Mouse (Mus musculus) spleen, adult 2 months (tissue): ENCODE measurements around the gene Hydin.

Experiments
- CTCF ChIP-seq: fragments of 200-500 bp; IDR thresholded peaks from 2 replicates; pipeline ENCODE4 v1.5.1; 2011; ENCODE audit warnings: mild to moderate bottlenecking, inconsistent platforms; ENCODE audit not compliant: insufficient read depth, insufficient read length, insufficient replicate concordance; ENCODE audit errors: extremely low read depth
- POLR2A ChIP-seq: fragments of 200-500 bp; IDR thresholded peaks from 2 replicates; pipeline ENCODE4 v1.6.1; 2011; ENCODE audit warnings: low read depth, low read length, inconsistent platforms

- TF ChIP-seq CTCF (no peak), POLR2A (no peak)
Measured at GRCm38 (mm10) chr8:110247238-110247637, 19.5 kb upstream of the Hydin start.
